Mouse (Mus musculus): ENCODE results near the gene Parvg.
"Not testable (repeated sequence)": the region's sequence is repeated elsewhere in the genome, so short reads cannot be mapped to it uniquely, and the experiment has no call there.

Gene Parvg

DNA sequence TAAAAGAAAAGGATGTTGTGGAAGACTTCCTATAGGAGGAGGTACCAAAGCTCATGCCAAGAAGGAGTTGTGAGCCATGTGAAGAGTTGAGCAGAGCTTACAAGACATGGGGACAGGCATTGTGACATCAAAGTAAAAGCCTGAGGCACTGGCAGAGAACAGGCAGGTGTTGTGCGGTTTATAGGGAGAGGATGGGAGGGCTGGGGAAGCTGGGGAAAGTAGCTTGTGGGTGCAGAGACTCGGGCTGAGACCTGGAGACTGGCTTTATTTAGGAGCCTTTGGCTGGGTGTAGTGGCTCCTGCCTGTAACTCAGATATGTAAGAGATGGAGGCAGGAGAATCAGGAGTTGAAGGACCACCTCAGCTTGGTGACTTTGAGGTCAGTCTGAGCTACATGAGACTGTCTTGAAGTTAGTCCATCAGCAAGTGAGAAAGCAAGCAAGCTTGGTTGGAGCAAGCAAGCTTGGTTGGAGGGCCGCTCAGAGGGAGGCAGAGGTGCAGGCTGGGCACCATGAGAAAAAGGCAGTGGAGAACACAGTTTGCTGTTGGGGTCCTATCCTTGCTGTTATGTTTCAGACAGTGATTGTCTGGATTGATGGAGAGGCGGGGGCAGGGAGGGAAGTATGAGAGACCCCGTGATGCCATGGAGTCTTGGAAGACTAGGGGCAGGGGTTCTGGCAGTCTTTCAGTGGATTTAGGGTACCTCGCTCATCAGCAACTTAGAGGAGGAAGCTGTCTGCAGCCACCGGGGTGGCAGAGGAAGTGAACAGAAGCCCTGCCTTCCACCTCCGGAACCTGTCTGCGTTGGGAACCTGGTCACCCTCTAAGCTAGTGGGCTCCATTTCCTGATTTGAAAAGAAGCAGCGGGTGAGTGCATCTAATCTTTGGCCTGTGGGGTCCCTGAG lies at the start of gene Parvg:
Gene Parvg, plus strand, starts transcription at position 61 of the 904 bp plus-strand sequence.
- peak; percentile 61 to 71 for DNase-seq

- no peak for DNase-seq
These were observed 47.8 kb upstream of the Parvg start for GRCm38 (mm10) chr15:84276066-84276465.

- DNase-seq = no peak
These were observed 45.7 kb upstream of the Parvg start for GRCm38 (mm10) chr15:84278091-84278490.

DNA sequence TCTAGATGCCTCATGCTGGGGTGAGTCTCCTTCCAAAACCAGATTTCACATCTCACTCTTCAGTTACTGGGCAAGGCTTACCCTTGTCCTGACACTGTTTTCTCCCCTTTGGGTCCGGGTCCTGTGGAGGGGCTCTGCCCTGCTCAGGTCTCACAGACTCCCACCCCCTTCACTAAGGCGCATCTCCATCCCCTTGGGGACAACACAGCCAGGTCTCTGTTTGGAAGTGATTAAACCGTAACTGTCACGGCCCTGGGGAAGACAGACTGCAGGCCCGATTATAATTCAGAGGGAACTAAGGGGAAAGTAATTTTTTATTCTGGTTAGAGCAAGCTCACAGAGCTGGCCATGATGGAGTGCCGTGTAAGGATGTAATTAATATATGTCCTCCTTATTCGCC lies 45.2 kb upstream of the Parvg start:
- no peak for DNase-seq

GRCm38 (mm10) chr15:84280309-84280708 lies 43.5 kb upstream of the Parvg start:
- DNase-seq = no peak

GRCm38 (mm10) chr15:84280712-84281347 lies 43.0 kb upstream of the Parvg start:
- no peak for DNase-seq

DNA sequence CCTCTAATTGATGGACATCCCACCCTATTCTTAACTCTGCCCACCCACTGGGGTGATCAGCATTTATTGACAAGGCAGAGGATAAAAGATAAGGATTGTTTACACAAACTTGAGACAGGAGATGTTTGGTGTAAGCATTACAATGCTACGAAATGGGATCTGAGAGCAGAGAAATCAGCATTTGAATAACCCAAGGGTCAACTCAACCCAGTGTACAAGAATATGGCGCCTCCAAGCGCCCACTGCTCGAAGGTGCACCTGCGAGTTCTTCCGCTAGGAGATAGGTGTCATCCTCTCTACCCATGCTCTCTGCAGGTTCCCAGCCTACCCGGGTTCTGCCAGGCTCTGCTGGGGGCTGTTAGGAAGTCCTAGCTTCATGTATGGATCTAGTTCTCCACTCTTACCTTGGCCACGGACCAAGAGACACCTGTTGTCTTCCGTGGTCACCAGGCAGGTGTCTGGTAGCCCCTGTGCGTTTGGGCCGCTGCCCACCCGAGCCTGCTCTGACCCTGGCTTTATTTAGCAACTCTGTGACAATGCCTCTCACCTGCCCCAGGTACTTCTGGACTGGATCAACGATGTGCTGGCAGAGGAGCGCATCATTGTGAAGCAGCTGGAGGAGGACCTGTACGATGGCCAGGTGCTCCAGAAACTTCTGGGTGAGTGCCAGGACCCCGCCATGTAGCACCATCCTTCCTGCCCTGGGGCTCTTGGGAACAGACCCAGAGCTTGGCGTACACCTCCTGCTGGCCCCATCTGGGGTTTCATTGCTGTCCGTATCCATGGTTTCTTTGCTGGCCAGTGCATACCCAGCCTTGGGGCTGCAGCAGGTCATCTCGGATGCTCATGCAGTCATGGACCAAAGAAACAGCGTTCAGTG lies 41.4 kb upstream of the Parvg start:
- no peak for DNase-seq

DNA sequence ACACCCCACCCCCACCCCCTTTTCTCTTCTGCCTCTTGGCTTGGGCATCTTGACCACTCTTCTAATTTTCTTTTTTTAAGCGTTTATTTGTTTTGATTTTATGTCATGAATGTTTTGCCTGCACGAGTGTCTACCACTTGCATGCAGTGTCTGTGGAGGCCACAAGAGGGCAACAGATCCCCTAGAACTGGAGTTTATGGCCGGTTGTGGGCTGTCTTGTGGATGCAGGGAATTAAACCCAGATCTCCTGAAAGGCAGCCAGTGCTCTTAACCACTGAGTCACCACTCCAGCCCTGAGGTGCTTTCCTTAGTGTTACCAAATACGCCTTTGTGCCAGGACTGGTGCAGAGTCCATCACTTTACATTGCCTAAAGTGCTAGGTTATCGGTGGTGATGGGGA lies 39.8 kb upstream of the Parvg start:
- DNase-seq = peak in 1 of 2 experiments; percentile 41

- DNase-seq = no peak
These were observed 38.4 kb upstream of the Parvg start for GRCm38 (mm10) chr15:84285453-84285852.

- not testable (repeated sequence) for DNase-seq
These were observed 34.9 kb upstream of the Parvg start for GRCm38 (mm10) chr15:84288953-84289352.

- DNase-seq = no peak
These were observed 32.7 kb upstream of the Parvg start for GRCm38 (mm10) chr15:84291097-84291496.

GRCm38 (mm10) chr15:84293590-84293989 lies 30.2 kb upstream of the Parvg start:
- DNase-seq = no peak

DNA sequence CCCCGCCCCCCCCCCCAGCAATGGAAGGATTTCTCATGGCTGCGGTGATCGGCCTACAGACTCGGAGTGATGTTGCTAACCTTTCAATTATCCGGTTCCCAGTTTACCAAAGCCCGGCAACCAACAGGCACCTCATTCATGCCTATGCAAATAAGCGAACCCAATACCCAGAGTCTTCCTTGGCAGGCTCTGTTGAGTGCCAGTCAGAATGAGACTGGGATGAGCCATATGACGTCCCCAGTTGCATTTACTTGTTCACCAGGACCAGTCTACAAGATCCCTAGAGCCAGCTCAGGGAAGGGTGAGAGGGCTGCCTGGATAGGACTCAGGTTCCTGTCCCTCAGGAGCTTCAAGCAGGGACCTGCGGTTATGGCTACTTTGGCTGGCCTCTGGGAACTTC lies 29.4 kb upstream of the Parvg start:
- no peak for DNase-seq

DNA sequence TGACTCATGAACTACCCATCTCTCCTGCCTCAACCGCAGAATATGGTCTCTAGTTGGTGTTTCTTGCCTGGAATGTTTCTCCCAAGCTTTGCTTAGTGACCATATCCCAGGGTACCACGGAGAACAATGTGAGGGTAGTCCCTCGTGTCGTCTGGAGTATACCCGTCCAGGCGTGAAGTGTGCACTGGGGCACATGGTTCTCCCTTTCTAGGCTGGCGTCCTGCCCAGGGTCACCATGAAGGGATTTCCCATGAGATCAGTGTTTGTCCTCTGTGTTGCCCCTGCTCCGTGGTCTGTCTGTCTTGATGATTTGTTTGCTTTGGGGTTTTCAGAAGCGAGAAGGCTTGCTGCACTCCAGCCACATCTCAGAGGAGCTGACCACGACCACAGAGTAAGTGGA lies 28.6 kb upstream of the Parvg start:
- no peak for DNase-seq

GRCm38 (mm10) chr15:84297454-84297853 lies 26.4 kb upstream of the Parvg start:
- DNase-seq = no peak

DNA sequence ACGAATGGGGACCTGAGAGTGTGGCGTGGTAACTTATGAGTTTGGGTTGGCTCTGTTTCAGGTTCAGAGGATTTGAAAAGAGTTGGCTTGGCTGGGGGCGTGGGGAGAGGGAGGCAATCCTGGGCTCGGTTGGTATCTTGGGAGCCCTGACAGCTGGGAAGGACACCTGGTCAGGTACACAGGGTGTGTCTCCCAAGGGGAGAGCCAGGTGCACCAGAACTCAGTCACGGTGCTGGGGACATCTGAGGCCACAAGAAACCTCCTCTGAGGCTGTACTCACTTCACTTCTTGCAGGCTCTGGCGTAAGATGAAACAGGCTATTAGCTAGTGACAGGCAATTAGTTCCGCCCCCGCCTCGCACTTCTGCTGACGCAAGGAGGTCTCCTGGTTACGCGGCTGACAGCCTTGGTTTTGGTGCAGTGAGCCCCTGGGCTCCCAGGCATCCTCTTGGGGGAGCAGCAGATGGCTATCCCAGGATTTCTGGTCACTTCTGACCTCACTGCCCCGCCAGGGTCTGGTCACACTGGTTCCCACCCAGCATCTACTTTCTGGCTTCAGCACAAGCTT lies 24.9 kb upstream of the Parvg start:
- no peak for DNase-seq

- no peak for DNase-seq
These were observed 24.0 kb upstream of the Parvg start for GRCm38 (mm10) chr15:84299662-84300333.

GRCm38 (mm10) chr15:84300591-84300990 lies 23.2 kb upstream of the Parvg start:
- no peak for DNase-seq

DNA sequence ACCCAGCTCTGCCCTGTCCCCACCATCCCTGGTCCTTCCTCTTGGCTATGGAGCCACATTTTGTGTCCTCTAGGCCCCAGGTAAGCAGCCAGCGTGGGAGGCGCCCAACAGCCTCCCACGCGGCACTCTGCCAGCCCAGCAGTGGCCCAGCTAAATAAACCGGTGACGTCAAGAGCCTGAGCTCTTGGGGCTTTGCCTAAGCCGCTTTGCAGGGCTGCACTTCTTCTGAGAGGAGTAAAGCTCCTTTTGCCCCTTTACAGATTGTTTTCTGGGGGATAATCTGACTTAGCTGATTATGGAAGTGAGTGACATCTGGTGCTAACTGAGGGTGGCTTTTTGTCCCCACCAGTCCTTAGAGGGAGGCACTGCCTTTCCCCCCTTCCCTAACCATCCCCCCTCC lies 22.8 kb upstream of the Parvg start:
- DNase-seq = no peak

DNA sequence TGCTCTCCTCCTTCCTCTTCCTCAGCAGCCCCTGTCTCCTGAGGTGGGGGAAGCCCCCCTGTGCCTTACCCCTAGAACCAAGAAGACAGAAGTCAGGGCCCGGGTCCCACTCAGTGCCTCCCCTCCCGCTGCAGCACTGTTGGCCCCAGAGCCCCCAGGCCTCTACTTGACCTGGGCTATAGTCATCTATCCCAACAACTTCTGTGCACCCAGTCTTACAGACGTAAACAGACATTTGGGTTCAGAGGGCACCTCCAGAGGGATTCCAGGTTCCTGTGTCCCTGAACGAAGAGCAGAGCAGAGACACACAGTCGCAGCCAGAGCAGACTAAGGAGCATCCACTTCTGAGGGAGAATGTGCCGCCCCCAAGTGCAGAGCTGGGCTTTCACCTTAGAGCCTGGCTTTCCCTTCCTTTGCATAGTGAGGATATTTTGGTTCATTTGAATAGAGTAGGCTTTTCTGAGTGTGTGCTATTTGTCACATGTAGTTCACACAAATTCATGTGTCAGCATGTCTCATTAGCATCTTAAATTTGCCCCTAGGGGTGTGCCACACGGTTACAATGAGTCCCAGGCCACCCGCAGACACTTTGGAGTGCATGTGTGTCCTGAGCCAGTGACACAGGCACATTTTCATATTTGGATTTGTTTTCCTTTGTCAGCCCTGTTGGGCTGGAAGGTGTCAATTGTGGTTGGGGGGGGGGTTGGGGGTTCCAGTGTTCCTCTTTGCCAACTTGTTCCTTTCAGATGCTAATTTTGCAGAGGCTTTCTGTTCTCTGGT lies 22.0 kb upstream of the Parvg start:
- DNase-seq = no peak

DNA sequence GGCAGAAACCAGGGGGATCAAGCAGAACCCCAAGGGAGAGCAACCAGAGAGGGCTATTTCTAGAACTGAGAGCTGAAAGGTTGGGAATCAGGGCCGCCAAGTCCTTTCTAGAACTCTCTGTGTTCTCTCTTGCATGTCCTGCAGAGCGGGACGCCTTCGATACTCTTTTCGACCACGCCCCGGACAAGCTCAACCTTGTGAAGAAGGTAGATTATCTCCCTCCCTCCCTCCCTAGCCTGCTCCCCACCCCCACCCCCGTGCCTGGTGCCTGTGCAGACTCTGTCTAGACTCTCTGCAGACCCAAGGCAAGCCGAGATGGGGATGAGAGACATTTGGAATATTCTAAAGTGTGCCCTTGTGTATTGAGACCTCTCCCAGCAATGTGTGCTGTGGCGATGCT lies 20.6 kb upstream of the Parvg start:
- DNase-seq = no peak

Data from thymus, adult 18-20 months (tissue).